Mouse (Mus musculus) stomach, postnatal 0 days (tissue): ENCODE measurements around the gene E030018B13Rik.

Experiments
- CTCF ChIP-seq: IDR thresholded peaks from 2 replicates; pipeline ENCODE4 v1.5.1; 2016; ENCODE audit warnings: antibody characterized with exemption, low read depth, mild to moderate bottlenecking, moderate library complexity
- EP300 ChIP-seq: optimal IDR thresholded peaks from 2 replicates; pipeline ENCODE3; 2016; ENCODE audit warnings: antibody characterized with exemption

DNA sequence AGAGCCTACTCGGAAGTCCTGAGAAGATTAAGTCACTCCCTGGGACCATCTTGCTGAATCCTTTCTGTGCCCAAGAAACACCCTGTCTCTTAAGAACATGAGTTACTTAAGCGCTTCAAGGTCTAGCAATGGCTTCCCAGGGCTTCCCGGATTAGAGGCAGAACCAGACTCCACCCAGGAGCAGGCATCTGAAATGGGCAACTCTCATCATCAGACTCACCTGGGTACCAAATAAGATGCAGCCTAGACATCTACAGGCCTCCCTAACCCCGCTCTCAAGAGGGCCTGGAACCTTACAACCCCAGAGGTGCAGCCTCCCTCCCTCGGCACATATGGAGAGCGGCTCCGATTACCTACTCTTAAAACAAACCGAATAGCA lies 19.1 kb downstream of the E030018B13Rik start:
- TF ChIP-seq CTCF (no peak), EP300 (no peak)
